Mouse (Mus musculus): ENCODE data around the gene Oat. TPM values are rescaled to one million over a fixed set of nuclear protein-coding genes. Genes with fewer than 3 reads are reported as not detected.

The Oat gene
- total and polyA plus RNA-seq, 3 experiments, result 87.6 to 204 (median 104) TPM

DNA sequence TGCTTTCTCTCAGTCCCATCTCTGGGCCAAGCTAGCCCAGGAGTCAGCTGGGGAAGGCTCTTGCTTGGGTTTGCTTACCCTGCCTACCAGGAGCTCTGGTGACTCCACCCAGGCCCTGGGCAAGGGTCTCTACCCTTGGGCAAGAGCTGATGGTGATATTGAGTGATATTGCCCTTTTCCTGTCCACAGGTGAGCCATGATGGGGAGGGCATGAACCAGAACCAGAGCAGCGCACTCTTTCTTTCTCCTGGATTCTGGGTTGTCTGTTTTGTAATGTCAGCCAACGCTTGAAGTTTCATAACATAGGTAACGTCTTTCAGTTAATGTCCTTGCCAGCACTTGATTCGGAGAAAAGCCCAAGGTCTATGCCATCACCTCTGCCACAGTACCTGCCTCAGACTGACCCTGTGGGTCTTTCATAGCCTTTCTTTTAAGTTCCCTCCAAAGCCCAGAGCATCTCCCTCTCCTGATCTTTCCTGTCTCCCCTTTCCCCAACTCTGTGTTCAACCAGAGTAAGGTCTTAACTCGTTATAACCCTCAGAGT lies 40.9 kb upstream of the Oat start:
- H3K4me3 ChIP-seq (replicated peaks in 1 of 3; ENCODE audit: low read depth in 2 of 3, low read length in 2 of 3, poor library complexity in 1 of 3), result no peak overlapping the region
- H3K4me1 ChIP-seq (ENCODE audit: control insufficient read depth in 1 of 2, insufficient read depth in 2 of 2), result peaks cover 2 to 34% of the 10 kb centered on the region in 2 experiments; a peak in 2 of 4 replicates
- H3K27me3 ChIP-seq (replicated peaks), result no peaks in the 10 kb centered on the region
- dilution Hi-C loops (cut with MboI; ENCODE audit: extremely low pct_ligation_motif_present, extremely low pct_unique_long_range_greater_than_20kb, low sequenced_read_pairs), result no loop called here
- H3K36me3 ChIP-seq (replicated peaks in 1 of 2; ENCODE audit: control insufficient read depth in 1 of 2, insufficient read depth in 1 of 2, low read length in 1 of 2), result peaks cover 0 to 2% of the 10 kb centered on the region in 2 experiments
- DNase-seq (ENCODE audit: extremely low read depth), result no peak
- no peaks in the 10 kb centered on the region for H3K9me3 ChIP-seq (replicated peaks; ENCODE audit: low read length)
- no peak overlapping the region for H3K9ac ChIP-seq (ENCODE audit: insufficient read depth, low read depth)
- H3K79me2 ChIP-seq (replicated peaks; ENCODE audit: control insufficient read depth, extremely low read depth, insufficient read depth, poor library complexity, severe bottlenecking), result no peaks in the 10 kb centered on the region
- in situ Hi-C loops (cut with MboI; ENCODE audit: low pct_ligation_motif_present, low pct_unique_long_range_greater_than_20kb, low sequenced_read_pairs), result no loop called here
- H3K4me2 ChIP-seq (ENCODE audit: insufficient read depth, low read depth, poor library complexity, severe bottlenecking), result no peak overlapping the region
- no peak for TF ChIP-seq GABPA (IDR thresholded peaks at IDR 0.05; ENCODE audit: insufficient replicate concordance, low read depth, low read length)
- no peak for TF ChIP-seq RAD21 (IDR thresholded peaks at IDR 0.05; ENCODE audit: low read depth, low read length)
- TF ChIP-seq KAT2A (IDR thresholded peaks at IDR 0.05; ENCODE audit: insufficient replicate concordance, low read length), result no peak
- TF ChIP-seq USF1 (IDR thresholded peaks at IDR 0.05; ENCODE audit: low read depth, low read length), result no peak
- TF ChIP-seq IRF4 (IDR thresholded peaks at IDR 0.05; ENCODE audit: low read depth, low read length), result no peak
- TF ChIP-seq ZNF384 (IDR thresholded peaks at IDR 0.05; ENCODE audit: low read depth, low read length), result no peak
- TF ChIP-seq TCF12 (IDR thresholded peaks at IDR 0.05; ENCODE audit: low read depth, low read length), result no peak
- TF ChIP-seq ZKSCAN1 (IDR thresholded peaks at IDR 0.05; ENCODE audit: borderline replicate concordance, low read depth, low read length), result no peak
- TF ChIP-seq EP300 (IDR thresholded peaks at IDR 0.05; ENCODE audit: low read length), result no peak
- TF ChIP-seq ETS1 (conservative IDR thresholded peaks at IDR 0.05; ENCODE audit: low read depth, low read length), result no peak
- no peak for TF ChIP-seq ZMIZ1 (IDR thresholded peaks at IDR 0.05; ENCODE audit: low read depth, low read length)
- TF ChIP-seq HCFC1 (IDR thresholded peaks at IDR 0.05; ENCODE audit: low read depth, low read length), result no peak
- TF ChIP-seq NELFE (IDR thresholded peaks at IDR 0.05; ENCODE audit: low read depth, low read length), result no peak
- TF ChIP-seq JUN (IDR thresholded peaks at IDR 0.05; ENCODE audit: insufficient read depth, low read depth, low read length), result no peak
- TF ChIP-seq NRF1 (IDR thresholded peaks at IDR 0.05; ENCODE audit: low read depth, low read length), result no peak
- TF ChIP-seq MXI1 (IDR thresholded peaks at IDR 0.05; ENCODE audit: low read depth, low read length), result no peak
- no peak for TF ChIP-seq JUND (conservative IDR thresholded peaks at IDR 0.05; ENCODE audit: low read depth, low read length)
- TF ChIP-seq UBTF (IDR thresholded peaks at IDR 0.05; ENCODE audit: low read depth, low read length), result no peak
- no peak for TF ChIP-seq MAX (IDR thresholded peaks at IDR 0.05; ENCODE audit: low read length)
- TF ChIP-seq ELF1 (IDR thresholded peaks at IDR 0.05; ENCODE audit: low read depth, low read length), result no peak
- H3K27ac ChIP-seq (ENCODE audit: insufficient read depth, low read depth), result no peak overlapping the region

- no peaks in the 10 kb centered on the region for H3K79me2 ChIP-seq (replicated peaks; ENCODE audit: control insufficient read depth, extremely low read depth, insufficient read depth, poor library complexity, severe bottlenecking)
- H3K27me3 ChIP-seq (replicated peaks), result no peaks in the 10 kb centered on the region
- H3K9me3 ChIP-seq (replicated peaks; ENCODE audit: low read length), result no peaks in the 10 kb centered on the region
- H3K4me2 ChIP-seq (ENCODE audit: insufficient read depth, low read depth, poor library complexity, severe bottlenecking), result no peak overlapping the region
- dilution Hi-C loops (cut with MboI; ENCODE audit: extremely low pct_ligation_motif_present, extremely low pct_unique_long_range_greater_than_20kb, low sequenced_read_pairs), result no loop called here
- no peak overlapping the region for H3K4me3 ChIP-seq (replicated peaks in 1 of 3; ENCODE audit: low read depth in 2 of 3, low read length in 2 of 3, poor library complexity in 1 of 3)
- H3K27ac ChIP-seq (ENCODE audit: insufficient read depth, low read depth), result no peak overlapping the region
- no peak for DNase-seq (ENCODE audit: extremely low read depth)
- peaks cover 4 to 40% of the 10 kb centered on the region in 2 experiments; a peak in 2 of 4 replicates for H3K4me1 ChIP-seq (ENCODE audit: control insufficient read depth in 1 of 2, insufficient read depth in 2 of 2)
- no peaks in the 10 kb centered on the region for H3K36me3 ChIP-seq (replicated peaks in 1 of 2; ENCODE audit: control insufficient read depth in 1 of 2, insufficient read depth in 1 of 2, low read length in 1 of 2)
- TF ChIP-seq MAX (IDR thresholded peaks at IDR 0.05; ENCODE audit: low read length) (no peak), POLR2A (IDR thresholded peaks at IDR 0.05; ENCODE audit: low read depth, low read length) (no peak), KAT2A (IDR thresholded peaks at IDR 0.05; ENCODE audit: insufficient replicate concordance, low read length) (no peak), GABPA (IDR thresholded peaks at IDR 0.05; ENCODE audit: insufficient replicate concordance, low read depth, low read length) (no peak), MYC (IDR thresholded peaks at IDR 0.05; ENCODE audit: low read depth, low read length) (no peak), MXI1 (IDR thresholded peaks at IDR 0.05; ENCODE audit: low read depth, low read length) (no peak), JUND (conservative IDR thresholded peaks at IDR 0.05; ENCODE audit: low read depth, low read length) (no peak), MAZ (IDR thresholded peaks at IDR 0.05; ENCODE audit: low read depth, low read length) (no peak), MEF2A (IDR thresholded peaks at IDR 0.05; ENCODE audit: borderline replicate concordance, low read depth, low read length) (no peak), SMC3 (IDR thresholded peaks at IDR 0.05; ENCODE audit: low read depth, low read length) (no peak), UBTF (IDR thresholded peaks at IDR 0.05; ENCODE audit: low read depth, low read length) (no peak), CHD2 (IDR thresholded peaks at IDR 0.05; ENCODE audit: low read length) (no peak), EP300 (IDR thresholded peaks at IDR 0.05; ENCODE audit: low read length) (no peak), ZNF384 (IDR thresholded peaks at IDR 0.05; ENCODE audit: low read depth, low read length) (no peak)
- in situ Hi-C loops (cut with MboI; ENCODE audit: low pct_ligation_motif_present, low pct_unique_long_range_greater_than_20kb, low sequenced_read_pairs), result no loop called here
- H3K9ac ChIP-seq (ENCODE audit: insufficient read depth, low read depth), result no peak overlapping the region
Observed at GRCm38 (mm10) chr7:132616391-132616790, 40.2 kb upstream of the Oat start.
